Mouse (Mus musculus) common myeloid progenitor, adult 5-6 weeks (primary cell): ENCODE results near the gene Gm7544. TPM values are rescaled to one million over a fixed set of nuclear protein-coding genes. Genes with fewer than 3 reads are reported as not detected.
"Not testable (repeated sequence)": the region's sequence is repeated elsewhere in the genome, so short reads cannot be mapped to it uniquely, and the experiment has no call there.

Experiments used
- ATAC-seq: replicated peaks from 2 replicates; pipeline ENCODE4 v1.8.0; 2016; ENCODE audit warnings: low read depth, mild to moderate bottlenecking, moderate TSS enrichment, inconsistent platforms; ENCODE audit not compliant: poor library complexity, severe bottlenecking
- total RNA-seq: library from RNA; stranded (forward); fragments of 200-1000, 187-1606 nt; gene quantifications from 2 replicates; pipeline ENCODE4 v1.2.3, GENCODE M21; 2017

The Gm7544 gene
- total RNA-seq, 1 experiment from 2014 or later, result not detected

DNA sequence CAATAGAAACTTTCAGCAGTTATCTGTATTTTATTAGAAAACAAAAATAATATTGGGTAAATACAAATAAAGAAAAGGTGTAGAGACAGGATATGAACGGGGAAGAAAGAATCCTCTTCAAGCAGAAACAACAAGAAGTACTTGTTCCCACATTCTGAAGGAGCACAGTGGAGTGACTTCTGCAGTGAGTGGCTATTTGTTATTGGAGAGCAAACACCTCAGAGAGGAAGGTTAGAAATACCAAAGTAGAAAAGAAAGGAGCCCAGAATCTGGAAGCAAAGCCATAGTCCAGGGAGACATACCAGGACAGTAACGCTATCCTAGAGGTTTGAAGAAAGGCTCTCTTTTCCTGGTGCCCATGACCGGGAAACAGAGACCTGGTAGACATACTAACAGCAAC lies 25.3 kb downstream of the Gm7544 start:
- ATAC-seq, result not testable (repeated sequence)

DNA sequence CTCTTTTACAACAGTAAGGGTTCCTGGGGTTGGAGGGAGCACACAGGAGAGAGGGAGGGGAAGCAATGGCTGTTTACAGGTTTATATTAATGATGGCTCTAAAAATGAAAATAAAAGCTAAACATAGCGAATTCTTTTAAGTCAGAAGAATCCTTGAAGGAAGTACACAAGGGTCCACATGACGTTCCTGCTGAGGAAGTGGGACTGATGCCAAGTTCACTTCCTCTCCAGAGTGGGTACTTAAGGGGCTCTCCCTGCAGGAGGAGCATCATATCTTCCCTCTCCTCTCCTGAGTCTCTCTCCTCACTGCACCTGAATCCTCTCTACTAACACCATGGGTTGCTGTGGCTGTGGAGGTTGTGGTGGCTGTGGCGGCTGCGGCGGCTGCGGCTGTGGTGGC lies 31.2 kb downstream of the Gm7544 start, which contains the start of gene A030014E15Rik:
A030014E15Rik (plus strand) TSS at position 268 of the 400 bp plus-strand sequence.
- ATAC-seq, result no peak

DNA sequence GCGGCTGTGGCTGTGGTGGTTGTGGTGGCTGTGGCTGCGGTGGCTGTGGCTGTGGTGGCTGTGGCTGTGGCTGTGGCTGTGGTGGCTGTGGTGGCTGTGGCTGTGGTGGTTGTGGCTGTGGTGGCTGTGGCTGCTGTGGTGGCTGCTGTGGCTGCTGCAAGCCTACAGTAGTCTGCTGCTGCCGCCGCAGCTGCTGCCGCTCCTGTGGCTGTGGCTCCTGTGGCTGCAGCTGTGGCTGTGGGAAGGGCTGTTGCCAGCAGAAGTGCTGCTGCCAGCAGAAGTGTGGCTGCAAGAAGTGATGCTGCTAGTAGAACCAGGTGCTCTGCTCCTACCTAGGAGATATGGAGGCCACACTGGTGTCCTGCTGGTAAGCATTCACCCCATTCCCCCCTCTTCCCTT lies 42.4 kb downstream of the Gm7544 start:
- ATAC-seq, result not testable (repeated sequence)

DNA sequence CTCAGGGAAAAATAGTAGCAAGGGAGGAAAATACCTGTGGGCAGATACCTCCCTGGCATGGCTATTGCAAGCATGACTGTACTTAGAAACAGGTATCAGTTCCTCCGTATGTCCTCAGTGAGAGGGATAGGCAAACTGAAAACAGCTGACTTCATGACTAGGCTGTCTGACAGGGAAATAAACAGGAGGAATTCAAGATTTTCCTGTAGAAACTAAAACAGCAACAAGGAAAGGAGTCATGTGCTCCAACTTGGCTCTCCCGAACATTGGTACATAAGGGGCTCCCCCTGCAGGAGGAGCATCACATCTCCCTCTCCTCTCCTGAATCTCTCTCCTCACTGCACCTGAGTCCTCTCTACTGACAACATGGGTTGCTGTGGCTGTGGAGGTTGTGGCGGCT lies 42.8 kb downstream of the Gm7544 start, which contains the start of gene A030005L19Rik:
A030005L19Rik (plus strand) TSS at position 301 of the 400 bp plus-strand sequence.
- ATAC-seq, result no peak

- no peak for ATAC-seq
These were observed 49.9 kb downstream of the Gm7544 start for GRCm38 (mm10) chr1:82905886-82906285.

Other genes starting within 250 kb of the Gm7544 start
- gene Mff, start 231.1 kb downstream of the Gm7544 start, total RNA-seq, result 49.9 and 59.7 TPM in 2 replicates
- not detected in 2 replicates for gene Tm4sf20, start 187.6 kb downstream of the Gm7544 start, total RNA-seq
- gene Gm47791, start 184.8 kb downstream of the Gm7544 start, total RNA-seq, result not detected in 2 replicates
- 32.1 and 33.8 TPM in 2 replicates for gene Agfg1, start 116.5 kb downstream of the Gm7544 start, total RNA-seq
- gene A030005L19Rik, start 42.7 kb downstream of the Gm7544 start, total RNA-seq, result not detected in 2 replicates
- gene A030014E15Rik, start 31.1 kb downstream of the Gm7544 start, total RNA-seq, result not detected in 2 replicates
- gene Gm6217, start 24.6 kb downstream of the Gm7544 start, total RNA-seq, result not detected in 2 replicates
- gene A030003K21Rik, start 12.6 kb downstream of the Gm7544 start, total RNA-seq, result not detected in 2 replicates
- gene Gm47955, start 4.3 kb upstream of the Gm7544 start, total RNA-seq, result not detected in 2 replicates
- gene Gm47959, start 44.5 kb upstream of the Gm7544 start, total RNA-seq, result not detected in 2 replicates
- not detected in 2 replicates for gene Slc19a3, start 82.4 kb upstream of the Gm7544 start, total RNA-seq
- gene Krtap28-10, start 86.5 kb upstream of the Gm7544 start, total RNA-seq, result not detected in 2 replicates
- gene Gm47969, start 88.9 kb upstream of the Gm7544 start, total RNA-seq, result not detected in 2 replicates
- not detected in 2 replicates for gene A030005K14Rik, start 103.4 kb upstream of the Gm7544 start, total RNA-seq
- not detected in 2 replicates for gene Krtap28-13, start 104.9 kb upstream of the Gm7544 start, total RNA-seq
- not detected in 2 replicates for gene Ccl20, start 160.8 kb upstream of the Gm7544 start, total RNA-seq
- not detected in 2 replicates for gene Daw1, start 203.7 kb upstream of the Gm7544 start, total RNA-seq